Mouse (Mus musculus): ENCODE data around the gene Npr2. TPM values are rescaled to one million over a fixed set of nuclear protein-coding genes. Genes with fewer than 3 reads are reported as not detected.

The Npr2 gene
- polyA plus RNA-seq, 1 experiment from 2014 or later = 13.2 TPM

DNA sequence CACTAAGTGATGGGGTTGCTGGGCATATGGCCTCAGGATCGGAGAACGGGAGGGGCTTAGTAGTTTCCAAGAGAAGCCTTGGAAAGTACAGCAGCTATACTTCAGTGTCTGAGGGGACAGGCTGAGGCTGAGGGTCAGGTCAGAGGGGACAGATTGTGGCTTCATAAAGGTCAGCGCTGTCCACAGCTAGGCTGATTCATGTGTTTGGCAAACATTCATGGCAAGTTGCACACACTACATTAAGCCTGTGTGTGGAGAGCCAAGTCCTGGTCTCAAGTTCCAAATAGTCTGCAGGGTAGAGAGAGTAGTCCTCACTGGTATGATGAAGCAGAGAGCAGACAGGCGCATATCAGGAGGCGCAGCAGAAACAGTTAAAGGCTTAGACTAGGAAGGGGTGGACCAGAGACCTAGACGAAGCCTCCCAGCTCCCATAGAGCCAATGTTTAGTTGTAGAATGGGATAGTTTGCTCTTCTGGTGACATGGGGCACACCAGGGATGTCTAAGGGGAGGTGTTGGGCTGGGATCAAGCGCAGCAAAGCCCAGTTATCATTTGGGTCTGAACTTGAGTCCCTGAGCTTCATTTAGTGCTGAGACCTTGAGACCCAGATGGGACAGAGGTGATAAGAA is 47.8 kb downstream of the Npr2 start:
- WGBS = 91% methylated on average over 7 of the region's 7 CpGs
- H3K4me3 ChIP-seq = no peak overlapping the region
- H3K27me3 ChIP-seq = no peaks in the 10 kb centered on the region
- no peak overlapping the region for H3K4me2 ChIP-seq
- H3K4me1 ChIP-seq (replicated peaks) = no peaks in the 10 kb centered on the region
- H3K9ac ChIP-seq = no peak overlapping the region
- H3K36me3 ChIP-seq = peaks cover 78% of the 10 kb centered on the region
- no peak overlapping the region for H3K27ac ChIP-seq (replicated peaks)
- H3K9me3 ChIP-seq = no peaks in the 10 kb centered on the region
- ATAC-seq (ENCODE audit: low FRiP score, low read depth) = no peak

DNA sequence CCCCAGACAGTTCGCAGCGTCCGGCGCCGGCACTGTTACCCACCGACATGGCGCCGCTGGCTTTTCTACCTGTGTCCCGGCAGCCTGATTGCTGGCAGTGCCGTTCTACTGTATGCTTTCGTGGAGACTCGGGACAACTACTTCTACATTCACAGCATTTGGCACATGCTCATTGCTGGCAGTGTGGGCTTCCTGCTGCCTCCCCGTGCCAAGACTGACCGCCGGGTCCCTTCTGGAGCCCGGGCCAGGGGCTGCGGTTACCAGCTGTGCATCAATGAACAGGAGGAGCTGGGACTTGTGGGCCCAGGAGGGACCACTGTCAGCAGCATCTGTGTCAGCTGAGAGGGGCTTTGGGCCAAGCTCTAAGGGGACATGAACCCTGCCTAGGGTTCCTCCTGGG is 58.3 kb downstream of the Npr2 start:
- H3K36me3 ChIP-seq = peaks cover 42% of the 10 kb centered on the region
- no peak for ATAC-seq (ENCODE audit: low FRiP score, low read depth)
- no peaks in the 10 kb centered on the region for H3K4me1 ChIP-seq (replicated peaks)
- no peak overlapping the region for H3K4me3 ChIP-seq
- no peak overlapping the region for H3K27ac ChIP-seq (replicated peaks)
- WGBS = 93% methylated on average over 17 of the region's 17 CpGs
- no peak overlapping the region for H3K4me2 ChIP-seq
- H3K9me3 ChIP-seq = no peaks in the 10 kb centered on the region
- no peak overlapping the region for H3K9ac ChIP-seq
- no peaks in the 10 kb centered on the region for H3K27me3 ChIP-seq

DNA sequence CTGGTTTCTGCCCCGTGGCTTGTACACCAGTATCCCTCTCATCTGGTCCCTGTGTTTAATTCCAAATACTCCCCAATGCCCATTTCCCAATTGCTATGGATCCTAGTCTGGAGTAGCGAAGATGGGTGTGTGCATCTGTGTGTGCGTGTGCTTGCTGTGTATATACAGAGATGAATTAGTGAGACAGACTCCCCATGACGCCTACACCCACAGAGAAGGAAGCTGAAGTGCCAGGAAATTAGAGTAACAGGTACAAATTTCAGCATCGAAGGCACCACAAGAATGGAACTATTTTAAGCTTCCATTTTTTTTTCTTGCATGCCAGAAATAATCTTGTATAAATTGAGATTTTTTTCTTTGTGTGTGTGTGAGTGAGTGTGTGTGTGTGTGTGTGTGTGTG is 59.3 kb downstream of the Npr2 start:
- 82% methylated on average over 5 of the region's 5 CpGs for WGBS
- ATAC-seq (ENCODE audit: low FRiP score, low read depth) = no peak
- H3K9ac ChIP-seq = no peak overlapping the region
- H3K36me3 ChIP-seq = peaks cover 32% of the 10 kb centered on the region
- no peak overlapping the region for H3K27ac ChIP-seq (replicated peaks)
- H3K4me1 ChIP-seq (replicated peaks) = no peaks in the 10 kb centered on the region
- H3K4me3 ChIP-seq = no peak overlapping the region
- no peaks in the 10 kb centered on the region for H3K9me3 ChIP-seq
- H3K4me2 ChIP-seq = no peak overlapping the region
- no peaks in the 10 kb centered on the region for H3K27me3 ChIP-seq

DNA sequence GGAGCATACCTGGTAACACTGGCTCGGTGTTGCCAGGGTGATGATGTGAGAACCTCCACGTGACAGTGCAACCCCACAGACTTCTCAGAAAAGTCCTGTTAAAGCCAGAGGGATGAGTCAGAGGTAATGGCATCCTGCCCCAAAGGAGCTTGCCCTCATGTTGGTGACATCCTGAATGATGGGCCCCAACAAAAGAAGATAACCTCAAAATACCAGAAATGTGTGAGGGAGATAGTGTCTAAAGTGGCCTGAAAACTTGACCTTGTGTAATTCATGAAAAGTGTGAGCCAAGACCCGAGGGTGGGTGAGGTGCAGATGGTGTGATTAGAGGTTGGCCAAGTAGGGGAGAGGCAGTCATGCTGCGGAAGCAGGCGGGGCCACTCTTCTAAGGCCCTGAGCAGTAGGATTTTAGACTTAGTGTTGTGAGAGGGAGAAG is 62.1 kb downstream of the Npr2 start:
- H3K27me3 ChIP-seq = no peaks in the 10 kb centered on the region
- no peak for ATAC-seq (ENCODE audit: low FRiP score, low read depth)
- H3K4me1 ChIP-seq (replicated peaks) = no peaks in the 10 kb centered on the region
- no peak overlapping the region for H3K27ac ChIP-seq (replicated peaks)
- 85% methylated on average over 5 of the region's 5 CpGs for WGBS
- no peak overlapping the region for H3K9ac ChIP-seq
- H3K4me3 ChIP-seq = no peak overlapping the region
- H3K9me3 ChIP-seq = no peaks in the 10 kb centered on the region
- H3K4me2 ChIP-seq = no peak overlapping the region
- H3K36me3 ChIP-seq = peaks cover 16% of the 10 kb centered on the region

DNA sequence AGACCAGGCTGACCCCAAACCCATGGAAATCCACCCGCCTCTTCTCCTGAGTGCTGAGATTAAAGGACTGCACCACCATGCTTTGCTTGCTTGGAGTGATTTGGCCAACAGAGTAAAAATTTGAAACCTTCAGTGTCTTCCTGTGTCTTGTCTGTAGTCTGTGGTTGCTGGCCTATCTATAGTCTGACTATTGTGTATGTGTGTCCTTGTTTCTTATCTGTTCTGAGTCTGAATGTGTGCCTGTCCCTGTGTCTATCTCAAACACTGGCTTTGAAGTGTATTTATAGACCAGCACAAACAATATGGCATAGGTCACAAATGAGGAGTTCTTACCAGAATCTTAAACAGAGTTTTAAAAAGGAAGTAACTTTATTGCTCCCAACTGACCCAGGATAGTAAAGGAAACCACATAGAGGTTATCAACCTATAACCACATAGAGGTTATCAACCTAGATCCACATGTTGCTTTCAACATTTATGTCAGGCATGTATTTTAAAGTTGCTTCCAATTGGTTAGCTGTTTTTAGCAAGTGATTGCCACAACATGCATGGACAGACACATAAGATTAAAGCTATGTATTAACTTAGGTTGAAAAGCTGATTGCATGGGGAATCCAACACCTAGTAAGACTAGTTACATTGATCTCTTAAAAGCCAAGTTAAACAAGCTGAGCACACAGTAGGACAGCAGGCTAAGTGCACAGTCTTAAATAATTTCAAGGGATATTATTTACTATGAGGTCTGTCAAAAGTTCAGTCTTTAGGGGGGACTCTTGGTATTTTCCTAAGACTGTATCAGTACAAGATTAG is 62.9 kb downstream of the Npr2 start:
- no peaks in the 10 kb centered on the region for H3K4me1 ChIP-seq (replicated peaks)
- WGBS = 92% methylated on average over 1 of the region's 1 CpGs
- no peak overlapping the region for H3K4me3 ChIP-seq
- no peaks in the 10 kb centered on the region for H3K27me3 ChIP-seq
- no peak overlapping the region for H3K4me2 ChIP-seq
- peaks cover 7% of the 10 kb centered on the region for H3K36me3 ChIP-seq
- no peaks in the 10 kb centered on the region for H3K9me3 ChIP-seq
- H3K9ac ChIP-seq = no peak overlapping the region
- no peak for ATAC-seq (ENCODE audit: low FRiP score, low read depth)
- H3K27ac ChIP-seq (replicated peaks) = no peak overlapping the region

DNA sequence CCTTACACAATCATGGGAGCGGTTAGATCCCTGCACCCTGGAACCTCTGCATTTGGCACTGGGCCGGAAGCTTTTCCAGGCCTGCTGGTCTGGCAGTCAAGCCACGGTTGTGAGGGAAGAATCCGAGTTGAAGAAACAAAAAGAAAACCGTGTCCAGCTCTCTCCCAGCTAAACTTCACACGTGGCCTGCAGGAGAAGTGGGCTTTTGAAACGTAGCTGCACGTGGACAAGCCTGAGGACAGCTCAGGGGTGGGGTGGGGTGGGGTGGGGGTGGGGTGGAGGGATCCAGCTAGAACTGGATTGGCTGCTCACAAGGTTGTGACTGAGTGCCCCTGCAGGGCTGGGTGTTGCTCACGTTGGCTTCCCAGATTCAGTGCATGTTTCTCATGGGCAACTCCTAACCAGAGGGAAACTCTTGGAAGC is 63.5 kb downstream of the Npr2 start:
- Histone ChIP-seq H3K4me3 (no peak overlapping the region), H3K4me1 (replicated peaks) (no peaks in the 10 kb centered on the region), H3K27me3 (no peaks in the 10 kb centered on the region), H3K4me2 (no peak overlapping the region), H3K27ac (replicated peaks) (no peak overlapping the region), H3K36me3 (peaks cover 3% of the 10 kb centered on the region), H3K9me3 (no peaks in the 10 kb centered on the region), H3K9ac (no peak overlapping the region)
- ATAC-seq (ENCODE audit: low FRiP score, low read depth) = no peak
- 34% methylated on average over 9 of the region's 9 CpGs for WGBS

DNA sequence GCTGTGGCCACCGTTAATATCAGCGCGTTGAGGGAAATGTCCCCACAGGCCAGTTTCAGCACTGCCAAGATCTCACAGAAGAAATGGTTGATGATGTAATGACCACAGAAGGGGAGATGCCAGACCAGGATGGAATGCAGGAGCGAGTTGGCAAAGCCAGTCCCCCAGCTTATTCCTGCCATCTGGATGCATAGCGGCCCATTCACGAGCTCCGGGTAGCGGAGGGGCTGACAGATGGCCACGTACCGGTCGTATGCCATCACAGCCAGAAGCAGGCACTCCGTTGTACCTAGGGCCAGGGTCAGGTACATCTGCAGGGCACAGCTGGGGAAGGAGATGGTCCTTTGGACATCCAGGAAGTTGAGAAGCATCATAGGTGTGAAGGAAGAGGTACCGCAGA is 64.8 kb downstream of the Npr2 start:
- Histone ChIP-seq H3K27ac (replicated peaks) (no peak overlapping the region), H3K36me3 (no peaks in the 10 kb centered on the region), H3K4me2 (no peak overlapping the region), H3K9ac (no peak overlapping the region), H3K9me3 (no peaks in the 10 kb centered on the region), H3K27me3 (no peaks in the 10 kb centered on the region), H3K4me3 (no peak overlapping the region), H3K4me1 (replicated peaks) (no peaks in the 10 kb centered on the region)
- WGBS = 76% methylated on average over 13 of the region's 13 CpGs
- no peak for ATAC-seq (ENCODE audit: low FRiP score, low read depth)

DNA sequence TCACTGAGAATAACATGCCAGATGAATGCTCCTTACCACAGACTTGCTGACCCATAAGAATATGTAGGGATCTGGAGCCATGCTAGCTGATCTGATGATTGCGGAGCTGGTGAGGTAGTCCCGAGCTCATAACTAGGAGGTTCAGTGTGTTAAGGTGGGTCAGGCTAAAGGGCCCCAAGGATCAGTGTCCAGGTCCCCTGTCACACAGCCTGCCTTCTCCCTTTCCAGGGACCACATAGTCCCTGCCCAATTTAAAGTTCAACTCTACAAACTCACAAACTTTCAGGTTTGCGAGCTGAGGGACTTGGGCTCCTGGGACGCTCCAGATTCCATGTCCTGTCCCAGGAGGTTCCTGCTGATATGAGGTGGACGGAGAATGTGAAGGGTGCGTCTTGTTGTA is 69.0 kb downstream of the Npr2 start, which contains the start of gene Olfr70:
TSS of gene Olfr70 (minus strand) at position 101 of the 400 bp plus-strand sequence.
- no peak for ATAC-seq (ENCODE audit: low FRiP score, low read depth)

More for the DNA sequence above, 69.0 kb downstream of the Npr2 start, which contains the start of gene Olfr70:
- Histone ChIP-seq H3K27me3 (no peaks in the 10 kb centered on the region), H3K4me3 (no peak within 1 kb of the TSS), H3K4me2 (no peak within 1 kb of the TSS), H3K9me3 (no peaks in the 10 kb centered on the region), H3K4me1 (replicated peaks) (no peaks in the 10 kb centered on the region), H3K27ac (replicated peaks) (no peak within 1 kb of the TSS), H3K36me3 (no peaks in the 10 kb centered on the region), H3K9ac (no peak within 1 kb of the TSS)
- 89% methylated on average over 6 of the region's 6 CpGs for WGBS

Small RNA genes within 50 kb of the gene (microRNA-seq; reads per million reads assigned to microRNA genes)
- gene Gm25262 = not detected

Other genes with a start within 250 kb of the Npr2 start
- 88.8 and 99.5 TPM in 2 replicates for gene Rusc2, start 250.0 kb upstream of the Npr2 start, polyA plus RNA-seq (2015; fragmentation: Nextera tagmentation; extraction: Ambion mirVana)
- gene Fam166b, start 202.8 kb upstream of the Npr2 start, polyA plus RNA-seq (2015; fragmentation: Nextera tagmentation; extraction: Ambion mirVana) = 0.79 and 1.5 TPM in 2 replicates
- 16.2 and 16.8 TPM in 2 replicates for gene Tesk1, start 190.0 kb upstream of the Npr2 start, polyA plus RNA-seq (2015; fragmentation: Nextera tagmentation; extraction: Ambion mirVana)
- 5.3 and 5.7 TPM in 2 replicates for gene Cd72, start 177.3 kb upstream of the Npr2 start, polyA plus RNA-seq (2015; fragmentation: Nextera tagmentation; extraction: Ambion mirVana)
- 0.13 TPM in 1 of 2 replicates, not detected in the other for gene Sit1, start 148.2 kb upstream of the Npr2 start, polyA plus RNA-seq (2015; fragmentation: Nextera tagmentation; extraction: Ambion mirVana)
- gene Ccdc107, start 139.0 kb upstream of the Npr2 start, polyA plus RNA-seq (2015; fragmentation: Nextera tagmentation; extraction: Ambion mirVana) = 79.2 and 84.0 TPM in 2 replicates
- 8.1 and 8.5 TPM in 2 replicates for gene Arhgef39, start 132.2 kb upstream of the Npr2 start, polyA plus RNA-seq (2015; fragmentation: Nextera tagmentation; extraction: Ambion mirVana)
- 0.13 and 0.27 TPM in 2 replicates for gene Car9, start 125.0 kb upstream of the Npr2 start, polyA plus RNA-seq (2015; fragmentation: Nextera tagmentation; extraction: Ambion mirVana)
- gene Tpm2, start 108.2 kb upstream of the Npr2 start, polyA plus RNA-seq (2015; fragmentation: Nextera tagmentation; extraction: Ambion mirVana) = 10.9 and 13.3 TPM in 2 replicates
- gene Creb3, start 69.6 kb upstream of the Npr2 start, polyA plus RNA-seq (2015; fragmentation: Nextera tagmentation; extraction: Ambion mirVana) = 76.8 and 79.5 TPM in 2 replicates
- gene Tln1, start 69.2 kb upstream of the Npr2 start, polyA plus RNA-seq (2015; fragmentation: Nextera tagmentation; extraction: Ambion mirVana) = 66.2 and 69.2 TPM in 2 replicates
- gene Rgp1, start 53.2 kb upstream of the Npr2 start, polyA plus RNA-seq (2015; fragmentation: Nextera tagmentation; extraction: Ambion mirVana) = 18.8 and 22.8 TPM in 2 replicates
- 55.3 and 63.4 TPM in 2 replicates for gene Gba2, start 53.1 kb upstream of the Npr2 start, polyA plus RNA-seq (2015; fragmentation: Nextera tagmentation; extraction: Ambion mirVana)
- gene Msmp, start 47.4 kb upstream of the Npr2 start, polyA plus RNA-seq (2015; fragmentation: Nextera tagmentation; extraction: Ambion mirVana) = 1.2 and 1.6 TPM in 2 replicates
- gene Spag8, start 21.7 kb downstream of the Npr2 start, polyA plus RNA-seq (2015; fragmentation: Nextera tagmentation; extraction: Ambion mirVana) = 6.9 and 7.0 TPM in 2 replicates
- 73.0 and 80.2 TPM in 2 replicates for gene Hint2, start 24.5 kb downstream of the Npr2 start, polyA plus RNA-seq (2015; fragmentation: Nextera tagmentation; extraction: Ambion mirVana)
- 14.2 and 15.4 TPM in 2 replicates for gene Tmem8b, start 37.0 kb downstream of the Npr2 start, polyA plus RNA-seq (2015; fragmentation: Nextera tagmentation; extraction: Ambion mirVana)
- 1.5 and 1.9 TPM in 2 replicates for gene Fam221b, start 37.2 kb downstream of the Npr2 start, polyA plus RNA-seq (2015; fragmentation: Nextera tagmentation; extraction: Ambion mirVana)
- gene Olfr70, start 68.9 kb downstream of the Npr2 start, polyA plus RNA-seq (2015; fragmentation: Nextera tagmentation; extraction: Ambion mirVana) = not detected in 2 replicates
- not detected in 2 replicates for gene Olfr71, start 78.3 kb downstream of the Npr2 start, polyA plus RNA-seq (2015; fragmentation: Nextera tagmentation; extraction: Ambion mirVana)
- gene Hrct1, start 95.3 kb downstream of the Npr2 start, polyA plus RNA-seq (2015; fragmentation: Nextera tagmentation; extraction: Ambion mirVana) = 0.39 and 0.64 TPM in 2 replicates
- 0.10 TPM in 1 of 2 replicates, not detected in the other for gene Spaar, start 98.1 kb downstream of the Npr2 start, polyA plus RNA-seq (2015; fragmentation: Nextera tagmentation; extraction: Ambion mirVana)
- not detected in 2 replicates for gene Olfr159, start 139.1 kb downstream of the Npr2 start, polyA plus RNA-seq (2015; fragmentation: Nextera tagmentation; extraction: Ambion mirVana)
- not detected in 2 replicates for gene Olfr156, start 192.0 kb downstream of the Npr2 start, polyA plus RNA-seq (2015; fragmentation: Nextera tagmentation; extraction: Ambion mirVana)
- gene Olfr157, start 208.3 kb downstream of the Npr2 start, polyA plus RNA-seq (2015; fragmentation: Nextera tagmentation; extraction: Ambion mirVana) = not detected in 2 replicates
- not detected in 2 replicates for gene Olfr155, start 219.6 kb downstream of the Npr2 start, polyA plus RNA-seq (2015; fragmentation: Nextera tagmentation; extraction: Ambion mirVana)
- gene Reck, start 243.6 kb downstream of the Npr2 start, polyA plus RNA-seq (2015; fragmentation: Nextera tagmentation; extraction: Ambion mirVana) = 5.4 TPM in 2 replicates